Mouse (Mus musculus) liver (tissue): ENCODE measurements around the gene Akap8l.

Source experiments
- DNase-seq: peaks from one replicate; pipeline ENCODE4 v3.0.0-alpha.2; 2020; ENCODE audit warnings: mixed read lengths

Akap8l gene

GRCm38 (mm10) chr17:32356766-32357760 is 6.7 kb upstream of the Akap8l start:
- DNase-seq: no peak

DNA sequence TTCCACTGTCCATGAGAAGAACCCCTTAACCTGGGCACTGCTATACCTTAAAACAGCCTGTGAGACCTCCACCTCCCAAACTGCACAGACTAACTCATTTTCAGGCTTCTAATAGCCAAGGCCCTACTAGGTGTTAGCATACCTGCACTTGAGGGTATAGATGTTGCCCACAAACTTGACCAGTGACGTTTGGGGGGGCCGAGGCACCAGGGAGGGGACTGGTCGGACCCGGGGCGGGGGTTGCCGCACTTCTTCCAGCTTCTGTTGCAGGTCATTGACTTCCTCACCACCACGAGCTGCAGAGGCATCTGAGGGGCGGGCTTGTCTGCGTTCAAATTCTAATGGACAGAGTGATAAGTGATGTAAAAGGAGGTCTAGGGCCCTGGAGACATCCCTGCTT is 5.9 kb upstream of the Akap8l start:
- no peak for DNase-seq

GRCm38 (mm10) chr17:32355031-32355430 is 4.6 kb upstream of the Akap8l start:
- DNase-seq: no peak

DNA sequence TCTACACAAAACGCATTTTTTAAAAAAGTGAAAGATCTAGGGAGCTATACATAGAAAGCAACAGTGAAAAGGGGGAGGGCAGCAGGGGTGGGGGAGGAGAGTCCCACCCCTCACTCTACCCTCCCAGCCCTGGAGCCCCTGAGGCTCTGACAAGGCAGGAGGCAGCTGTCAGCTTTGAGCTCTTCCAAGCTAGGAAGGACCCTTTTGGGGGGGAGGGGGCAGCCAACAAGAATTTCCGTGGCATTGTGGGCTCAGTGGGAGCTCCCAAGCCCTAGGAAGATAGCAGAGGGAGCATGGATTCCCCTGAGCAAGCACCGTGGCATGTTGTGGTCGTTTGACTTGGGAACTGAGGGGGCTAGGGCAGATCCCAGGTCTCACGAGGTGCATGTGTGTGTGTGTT is 3.8 kb upstream of the Akap8l start:
- DNase-seq: no peak

DNA sequence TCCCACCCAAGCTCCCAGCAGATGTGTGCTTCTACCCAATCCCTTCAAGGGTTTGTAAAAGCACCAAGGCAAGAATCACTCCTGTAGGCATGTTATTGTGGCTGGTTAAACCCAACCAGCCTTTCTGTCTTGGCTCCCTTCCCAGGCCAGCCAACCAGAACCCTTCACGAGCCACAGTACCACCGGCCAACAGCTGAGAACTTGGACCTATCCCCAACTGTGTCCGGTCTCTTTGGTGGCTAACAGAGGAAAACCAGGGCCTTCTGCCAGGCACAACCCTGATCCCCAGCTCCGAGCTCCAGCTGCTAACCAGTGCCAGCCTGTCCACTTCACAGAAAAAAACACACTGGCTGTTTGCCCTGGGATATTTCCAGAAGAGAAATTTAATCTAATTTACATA is 3.3 kb upstream of the Akap8l start:
- no peak for DNase-seq

GRCm38 (mm10) chr17:32351726-32352125 is 1.3 kb upstream of the Akap8l start:
- DNase-seq: no peak

DNA sequence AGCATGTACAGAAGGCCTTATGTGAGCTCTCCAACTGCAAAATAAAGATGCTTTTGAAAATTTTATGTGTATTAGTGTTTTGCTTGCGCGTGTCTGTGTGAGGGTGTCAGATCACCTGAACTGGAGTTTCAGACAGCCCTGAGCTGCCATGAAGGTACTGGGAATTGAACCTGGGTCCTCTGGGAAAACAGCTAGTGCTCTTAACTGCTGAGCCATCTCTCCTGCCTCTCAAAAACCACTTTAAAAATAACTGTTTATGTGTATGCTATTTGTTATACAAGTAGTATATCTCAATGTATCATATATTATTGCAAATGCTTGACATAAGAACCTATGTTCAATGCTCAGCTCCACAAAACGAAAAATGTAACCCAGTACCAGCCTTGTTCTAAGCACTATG is 862 bp upstream of the Akap8l start:
- DNase-seq: no peak

DNA sequence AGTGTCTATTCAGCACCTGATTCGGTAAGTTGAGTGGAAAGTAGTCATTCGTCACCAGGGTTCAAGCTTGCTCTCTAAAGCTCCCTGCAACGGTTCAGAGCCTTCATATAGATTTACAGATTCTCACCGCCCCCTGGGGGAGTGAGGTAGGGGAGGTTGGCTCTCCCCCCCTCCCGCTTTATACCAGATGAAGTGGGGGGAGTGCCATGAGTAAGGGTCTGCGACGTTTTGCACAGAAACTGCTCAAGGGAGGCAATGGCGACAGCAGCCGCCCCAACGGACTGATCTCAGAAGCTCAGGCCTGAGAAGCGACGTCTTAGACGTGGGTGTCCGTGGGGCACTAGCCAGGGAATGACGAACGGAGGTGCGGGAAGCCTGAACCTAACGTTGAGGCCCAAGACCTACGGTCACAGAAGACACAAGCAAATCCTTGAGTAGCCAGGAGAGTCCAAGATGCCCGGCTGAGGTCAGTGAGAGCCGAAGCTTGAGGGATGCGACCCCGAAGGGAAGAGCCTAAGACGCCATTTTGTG is 491 bp downstream of the Akap8l start:
- DNase-seq: no peak

- DNase-seq: peak; percentile 75
Observed at GRCm38 (mm10) chr17:32349037-32349732, 1.2 kb downstream of the Akap8l start.

GRCm38 (mm10) chr17:32348406-32348805 is 2.0 kb downstream of the Akap8l start:
- no peak for DNase-seq

- no peak for DNase-seq
Observed at GRCm38 (mm10) chr17:32341102-32341501, 9.3 kb downstream of the Akap8l start.

DNA sequence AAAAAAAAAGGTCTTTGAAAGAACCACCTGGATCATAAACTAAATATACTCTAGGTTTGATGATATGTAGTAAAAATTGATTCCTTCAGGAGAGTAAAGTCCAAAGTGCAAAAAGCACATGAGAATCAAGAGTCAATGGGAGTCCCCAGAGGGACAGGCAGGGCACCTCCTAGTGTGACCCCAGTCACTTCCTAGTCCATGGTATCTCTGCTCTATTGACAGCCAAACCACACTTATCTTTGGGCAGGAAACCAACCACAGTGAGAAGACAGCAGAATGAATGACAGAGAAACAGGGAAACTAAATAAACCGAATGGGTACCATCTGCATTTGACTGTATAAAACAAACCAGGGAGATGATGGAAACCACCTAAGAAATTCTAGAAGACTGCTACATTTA is 10.3 kb downstream of the Akap8l start:
- DNase-seq: no peak

DNA sequence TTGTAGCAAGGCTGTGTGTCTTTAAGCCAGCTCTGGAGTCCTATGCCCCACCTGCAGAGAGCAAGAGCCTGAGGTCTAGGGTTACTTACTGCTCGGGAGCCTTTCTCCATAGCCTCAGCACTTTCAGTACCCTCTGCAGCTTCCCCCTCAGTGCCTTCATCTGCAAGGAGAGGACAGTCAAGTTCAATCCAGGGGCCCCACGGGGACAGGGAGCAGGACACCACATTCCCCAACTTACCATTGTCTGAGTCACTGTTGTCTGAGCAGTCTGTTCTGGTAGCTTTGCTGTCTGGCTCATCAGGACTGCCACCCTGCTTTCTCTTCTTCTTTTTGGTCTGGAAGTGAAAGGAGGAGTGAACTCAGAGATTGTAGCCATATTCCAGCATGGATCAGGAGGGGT is 14.5 kb downstream of the Akap8l start:
- no peak for DNase-seq

- no peak for DNase-seq
Observed at GRCm38 (mm10) chr17:32334921-32335320, 15.5 kb downstream of the Akap8l start.

DNA sequence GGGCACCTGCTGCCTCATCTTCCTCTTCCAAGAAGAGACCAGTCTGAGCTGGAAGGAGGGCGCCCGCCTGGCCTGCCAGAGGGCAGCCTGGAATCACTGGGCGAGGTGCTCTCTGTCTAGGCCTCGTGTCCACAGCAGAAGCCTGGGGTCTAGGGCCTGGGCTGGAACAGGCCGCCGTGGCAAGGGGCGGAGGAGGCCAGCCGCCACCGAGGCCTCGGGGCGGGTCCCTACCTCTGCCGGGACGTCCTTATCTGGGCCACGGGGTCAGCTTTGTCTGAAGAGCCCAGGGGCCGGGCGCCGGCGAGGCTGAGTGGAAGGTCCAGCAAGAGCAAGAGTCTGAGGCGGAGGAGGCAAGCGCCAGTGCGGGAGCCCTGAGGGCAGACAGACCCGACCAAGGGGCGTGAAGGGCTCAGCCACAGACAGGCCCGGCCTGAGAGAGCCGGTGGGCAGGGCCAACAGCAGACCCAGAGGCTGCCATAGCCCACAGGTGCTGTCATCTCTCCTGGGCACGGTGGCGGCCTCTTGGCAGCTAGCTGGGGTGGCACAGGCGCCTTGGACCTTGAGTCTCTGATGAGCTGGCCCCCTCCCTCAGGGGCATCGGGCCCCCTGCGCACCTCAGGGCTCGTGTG is 16.6 kb downstream of the Akap8l start:
- peak; percentile 19 for DNase-seq

DNA sequence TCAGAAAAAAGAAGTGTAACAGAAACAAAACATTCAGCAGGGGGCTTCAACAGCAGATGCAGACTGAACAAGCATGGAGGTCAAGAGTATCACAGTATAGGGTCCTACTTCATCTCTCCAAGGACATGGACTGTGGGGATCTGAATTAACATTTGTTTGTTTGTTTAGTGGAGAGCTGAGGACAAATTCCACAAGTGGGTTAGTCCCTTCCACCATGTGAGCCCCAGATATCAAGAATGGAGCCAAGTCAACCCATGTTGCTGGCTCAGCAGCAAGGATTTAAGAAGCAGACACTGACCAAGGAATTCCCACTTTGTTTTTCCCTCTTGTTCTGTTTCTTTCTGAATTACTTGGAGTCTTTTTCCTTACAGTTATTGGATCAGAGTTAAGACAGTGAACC is 22.9 kb downstream of the Akap8l start:
- DNase-seq: no peak

DNA sequence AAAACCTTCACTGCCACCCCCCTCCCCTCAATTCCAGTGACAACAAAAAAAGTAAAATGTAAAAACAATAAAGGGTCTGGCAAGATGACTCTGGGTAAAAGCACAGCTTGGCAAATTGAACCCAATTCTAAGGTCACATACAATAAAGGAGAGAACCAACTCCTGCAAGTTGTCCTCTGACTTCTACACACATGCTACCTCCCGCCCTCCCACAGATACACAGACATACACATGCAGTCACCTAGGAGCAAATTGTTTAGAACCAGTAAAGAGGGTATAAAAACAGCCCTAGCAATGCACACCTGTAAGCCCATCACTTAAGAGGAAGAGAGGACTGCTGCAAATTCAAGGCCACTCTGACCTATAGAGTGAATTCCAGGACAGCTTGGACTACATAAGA is 27.6 kb downstream of the Akap8l start:
- DNase-seq: no peak

DNA sequence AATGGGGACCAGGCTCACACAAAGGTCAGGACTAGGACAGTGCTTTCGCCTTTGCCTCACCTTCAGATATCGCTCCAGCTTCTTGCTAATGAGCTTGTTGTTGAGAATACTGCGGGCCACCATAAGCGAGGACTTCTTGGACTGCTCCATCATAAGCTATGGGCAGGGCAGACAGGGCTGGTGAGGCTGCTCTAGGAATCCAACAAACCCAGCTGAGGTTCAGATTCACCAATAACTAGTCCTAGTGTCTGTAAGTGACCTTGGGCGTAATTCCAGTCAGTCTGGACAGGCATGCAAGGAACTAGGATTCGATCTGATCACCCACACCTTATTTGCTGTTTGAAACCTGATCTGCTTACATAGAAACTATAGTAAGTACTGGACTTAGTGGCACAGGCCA is 28.6 kb downstream of the Akap8l start:
- no peak for DNase-seq

DNA sequence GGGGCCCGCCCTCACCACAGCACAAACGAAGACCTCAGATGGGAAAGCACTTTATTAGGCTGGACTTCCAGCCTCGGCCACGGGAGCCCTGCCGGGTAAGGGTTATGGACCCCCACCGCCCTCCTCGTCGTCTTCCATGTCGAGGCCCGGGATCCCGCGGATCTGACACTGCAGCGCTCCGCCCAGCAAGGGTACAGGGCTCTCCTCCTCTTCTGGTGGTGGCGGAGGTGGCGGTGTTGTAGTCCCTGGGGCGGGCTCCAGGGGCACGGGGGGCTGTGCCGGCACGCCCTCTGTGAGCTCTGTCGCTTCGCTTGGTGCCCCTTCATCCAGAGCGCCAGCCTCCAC is 29.0 kb downstream of the Akap8l start:
- DNase-seq: no peak

DNA sequence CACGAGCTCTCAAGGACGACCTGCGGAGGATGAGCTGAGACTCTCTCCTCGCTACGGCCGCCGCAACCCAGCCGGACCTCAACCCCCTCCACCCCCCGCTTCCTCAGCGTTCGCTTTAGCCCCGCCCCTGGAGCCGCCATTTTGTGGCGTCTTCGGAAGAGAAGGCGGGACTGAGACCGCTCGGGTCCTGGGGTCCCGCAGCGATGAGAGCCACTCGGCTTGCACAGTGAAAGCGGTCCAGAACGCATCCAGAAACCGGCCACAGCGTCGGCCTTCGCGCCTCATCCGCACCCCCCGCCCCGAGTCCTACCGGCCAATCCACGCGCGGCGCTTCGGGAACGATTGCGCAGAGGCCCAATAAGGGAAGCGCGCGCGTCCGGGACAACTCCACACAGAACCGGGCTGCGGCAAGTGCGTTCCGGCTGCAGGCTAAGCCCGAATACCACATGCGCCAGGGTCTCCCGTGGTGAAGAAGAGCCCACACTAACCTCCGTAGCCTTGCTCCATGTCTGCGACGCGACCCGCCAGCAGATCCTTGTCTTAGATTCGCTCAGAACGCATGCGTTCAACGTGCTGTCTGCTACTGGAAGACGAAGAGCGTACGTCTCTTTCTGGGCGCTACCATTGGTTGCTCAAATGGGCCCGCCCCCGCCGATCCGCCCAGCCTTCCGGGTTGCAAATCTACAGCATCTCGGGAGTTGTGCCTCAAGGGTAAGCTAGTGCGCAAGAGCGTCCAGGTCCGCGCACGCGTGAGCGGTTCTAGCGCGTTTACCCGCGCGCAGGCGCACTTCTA is 29.6 kb downstream of the Akap8l start, which contains the start of gene Akap8:
Gene Akap8, minus strand, starts transcription at position 642 of the 793 bp plus-strand sequence.
- DNase-seq: peak; percentile 98

- DNase-seq: no peak
Observed at GRCm38 (mm10) chr17:32319950-32320349, 30.5 kb downstream of the Akap8l start.

- DNase-seq: no peak
Observed at GRCm38 (mm10) chr17:32317708-32318107, 32.7 kb downstream of the Akap8l start.

DNA sequence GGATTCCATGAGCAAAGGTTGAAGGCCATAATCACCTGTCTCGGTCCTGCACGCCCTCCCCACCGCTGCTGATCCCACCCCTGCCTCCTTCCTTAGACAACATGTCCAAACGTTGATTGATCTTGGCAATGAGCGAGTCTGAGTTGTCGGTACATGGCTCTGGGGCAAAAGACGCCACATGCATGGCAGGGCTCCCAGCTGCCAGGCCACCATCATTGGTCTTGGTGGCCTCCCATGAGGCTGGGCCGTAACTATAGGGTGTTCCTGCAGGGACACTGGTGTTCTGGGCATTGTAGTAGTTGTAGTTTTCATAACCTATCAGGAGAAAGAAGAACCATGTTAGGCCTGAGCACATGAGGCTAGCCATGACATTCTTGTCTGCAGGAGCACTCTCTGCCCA is 33.4 kb downstream of the Akap8l start:
- no peak for DNase-seq
